Mouse (Mus musculus): ENCODE measurements around the gene Tmem44. TPM values are rescaled to one million over a fixed set of nuclear protein-coding genes. Genes with fewer than 3 reads are reported as not detected.

Tmem44 gene
- total and polyA plus RNA-seq, 2 experiments from 2014 or later, result 66.6 to 107 TPM

DNA sequence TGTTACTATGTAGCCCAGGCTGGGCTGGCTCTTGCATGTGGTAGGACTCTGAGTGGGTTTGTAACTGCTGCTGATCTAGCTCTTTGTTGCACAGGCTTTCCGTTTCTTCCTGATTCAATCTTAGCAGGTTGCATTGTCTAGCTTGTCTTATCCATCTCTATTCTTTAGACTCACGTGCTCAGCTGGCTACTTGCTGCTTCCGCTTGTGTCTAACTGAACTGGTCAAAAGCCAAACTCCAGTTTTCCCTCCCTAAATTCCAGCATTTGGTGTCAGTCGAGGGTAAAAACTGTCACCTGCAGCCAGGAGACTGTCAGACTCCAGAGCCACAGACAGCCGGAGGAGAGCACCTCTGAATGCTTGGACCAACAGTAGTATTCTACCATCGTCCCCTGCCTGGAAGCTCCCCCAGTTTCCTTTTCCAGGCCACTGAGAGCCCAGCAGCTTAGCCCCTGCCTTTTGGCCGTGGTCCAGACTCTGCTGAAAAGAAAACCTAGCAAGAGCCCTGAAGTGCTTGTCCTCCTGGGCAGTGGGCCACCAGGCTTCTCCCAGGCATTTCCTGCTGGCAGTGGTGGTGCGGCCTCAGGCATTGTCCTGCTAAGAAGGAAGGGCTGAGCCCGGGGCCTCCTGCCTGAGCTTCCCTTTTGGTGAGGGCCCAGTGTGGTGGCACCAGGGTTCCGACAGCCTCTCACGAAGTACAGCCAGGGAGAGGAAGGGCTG, 2.1 kb upstream of the Tmem44 start:
- peak; percentile 83 for DNase-seq
- peaks cover 14% of the 10 kb centered on the region for H3K4me1 ChIP-seq (ENCODE audit: insufficient read depth)
- no peak for TF ChIP-seq CTCF (IDR thresholded peaks at IDR 0.05; ENCODE audit: low read depth)
- H3K27ac ChIP-seq (ENCODE audit: low read depth, low read length), result peak overlapping the region; percentile 52
- no peak overlapping the region for H3K4me3 ChIP-seq (ENCODE audit: low read depth, low read length)
- H3K9ac ChIP-seq, result no peak overlapping the region
- H3K36me3 ChIP-seq (ENCODE audit: insufficient read depth), result 0 out of 2 replicates have a peak, but pooled peaks cover 2% of the 10 kb centered on the region
- H3K27me3 ChIP-seq (ENCODE audit: insufficient read depth, low read length), result no peaks in the 10 kb centered on the region
- H3K4me2 ChIP-seq (ENCODE audit: low read depth), result no peak overlapping the region
- peaks cover 14% of the 10 kb centered on the region; the same call in 1 of the 2 replicates for H3K9me3 ChIP-seq (ENCODE audit: low read length)
- 18% methylated on average over 11 of the region's 11 CpGs for WGBS
- ATAC-seq, result peak; percentile 32

DNA sequence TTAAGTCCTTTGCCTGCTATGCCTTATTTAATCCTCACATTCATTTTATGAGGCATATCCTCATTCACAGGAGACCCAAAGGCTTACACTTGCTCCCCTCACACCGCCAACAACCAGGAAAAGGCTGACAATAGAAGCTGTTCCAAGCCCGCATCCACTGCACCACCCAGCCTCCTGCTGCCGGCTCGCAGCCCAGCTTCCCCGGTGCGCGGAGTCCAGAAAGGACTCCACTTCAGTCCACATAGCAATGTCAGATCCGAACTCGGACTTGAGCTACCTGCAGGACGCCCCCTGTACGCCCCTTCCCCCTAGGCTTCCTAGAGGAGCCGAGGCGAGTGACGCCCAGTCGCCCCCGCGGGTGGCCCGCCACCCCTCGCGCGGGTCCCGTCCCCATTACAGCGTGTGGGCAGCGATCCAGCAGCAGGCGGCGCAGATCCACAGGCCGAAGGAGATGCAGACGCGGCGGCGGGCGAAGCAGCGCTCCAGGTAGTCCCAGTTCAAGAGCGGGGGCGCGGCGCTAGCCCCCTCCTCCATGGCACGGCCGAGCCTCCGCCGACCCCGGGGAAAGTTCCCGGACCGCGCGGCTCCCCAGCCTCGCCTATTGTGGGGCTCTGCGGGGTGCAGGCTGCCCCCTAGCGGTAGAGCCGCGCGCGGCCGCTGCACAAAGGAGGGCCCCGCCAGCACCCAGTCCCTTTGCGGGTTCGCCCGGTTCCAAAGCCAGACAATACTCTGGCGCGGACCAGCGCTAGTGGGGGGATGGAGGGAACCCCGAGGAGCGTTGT, 485 bp downstream of the Tmem44 start:
- Histone ChIP-seq H3K27ac (ENCODE audit: low read depth, low read length) (peak overlapping the region; percentile 91), H3K36me3 (ENCODE audit: insufficient read depth) (peaks cover 18% of the 10 kb centered on the region), H3K9me3 (ENCODE audit: low read length) (peaks cover 5% of the 10 kb centered on the region; the same call in 1 of the 2 replicates), H3K4me2 (ENCODE audit: low read depth) (peak overlapping the region; percentile 70), H3K4me1 (ENCODE audit: insufficient read depth) (peaks cover 14% of the 10 kb centered on the region), H3K27me3 (ENCODE audit: insufficient read depth, low read length) (no peaks in the 10 kb centered on the region), H3K4me3 (ENCODE audit: low read depth, low read length) (peak overlapping the region; percentile 83), H3K9ac (peak overlapping the region; percentile 99)
- peak; percentile 97 for TF ChIP-seq CTCF (IDR thresholded peaks at IDR 0.05; ENCODE audit: low read depth)
- under 1% methylated on average over 63 of the region's 63 CpGs for WGBS
- peak; percentile 92 for DNase-seq
- ATAC-seq, result peak; percentile 95

DNA sequence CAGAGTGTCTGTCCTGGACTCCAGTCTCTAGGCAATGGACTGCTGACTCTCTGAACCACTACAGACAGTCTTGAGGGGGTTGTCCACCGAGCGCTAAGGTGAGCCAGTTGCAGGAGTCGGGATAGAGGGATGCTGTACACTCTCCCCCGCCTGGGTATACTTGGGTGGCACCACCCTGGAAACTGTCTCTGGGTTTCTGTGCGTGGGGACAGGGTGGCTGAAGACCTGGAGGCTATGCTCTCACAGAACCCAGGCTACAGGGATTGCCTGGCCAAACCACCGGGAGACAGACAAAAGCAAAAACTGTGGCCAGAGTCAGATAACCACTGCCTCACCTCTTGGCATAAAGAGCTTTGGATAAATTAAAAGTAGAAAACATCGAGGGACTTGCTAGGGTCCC, 1.1 kb downstream of the Tmem44 start:
- H3K4me2 ChIP-seq (ENCODE audit: low read depth), result peak overlapping the region; percentile 70
- no peak for ATAC-seq
- DNase-seq, result no peak
- TF ChIP-seq CTCF (IDR thresholded peaks at IDR 0.05; ENCODE audit: low read depth), result no peak
- H3K9ac ChIP-seq, result peak overlapping the region; percentile 99
- H3K36me3 ChIP-seq (ENCODE audit: insufficient read depth), result peaks cover 24% of the 10 kb centered on the region
- H3K4me3 ChIP-seq (ENCODE audit: low read depth, low read length), result peak overlapping the region; percentile 83
- H3K9me3 ChIP-seq (ENCODE audit: low read length), result no peaks in the 10 kb centered on the region
- H3K27ac ChIP-seq (ENCODE audit: low read depth, low read length), result peak overlapping the region; percentile 91; the same call in 1 of the 2 replicates
- H3K4me1 ChIP-seq (ENCODE audit: insufficient read depth), result peaks cover 14% of the 10 kb centered on the region
- H3K27me3 ChIP-seq (ENCODE audit: insufficient read depth, low read length), result no peaks in the 10 kb centered on the region
- 81% methylated on average over 7 of the region's 7 CpGs for WGBS

DNA sequence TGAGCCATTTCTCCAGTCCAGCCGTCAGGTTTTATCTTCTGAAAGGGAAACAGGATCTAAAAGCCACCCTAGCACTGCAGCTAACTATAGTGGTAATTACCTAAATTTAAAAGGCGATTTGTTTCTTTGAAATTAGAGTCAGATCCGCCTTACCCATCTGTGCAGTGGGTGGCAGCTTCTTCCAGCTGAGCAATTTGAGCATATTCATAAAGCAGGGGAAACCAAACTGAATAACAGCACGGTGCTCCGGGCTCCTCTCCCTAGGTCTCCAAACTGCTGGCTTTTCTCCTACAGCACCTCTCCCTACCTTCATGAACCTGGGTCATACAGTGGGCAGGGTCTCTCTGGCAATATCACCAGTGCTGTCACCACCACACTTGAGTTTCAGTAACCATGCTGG, 2.4 kb downstream of the Tmem44 start:
- peaks cover 14% of the 10 kb centered on the region for H3K4me1 ChIP-seq (ENCODE audit: insufficient read depth)
- WGBS, result 67% methylated on average over 5 of the region's 5 CpGs
- H3K36me3 ChIP-seq (ENCODE audit: insufficient read depth), result peaks cover 29% of the 10 kb centered on the region
- peak overlapping the region; percentile 83 for H3K4me3 ChIP-seq (ENCODE audit: low read depth, low read length)
- H3K4me2 ChIP-seq (ENCODE audit: low read depth), result peak overlapping the region; percentile 70
- H3K27me3 ChIP-seq (ENCODE audit: insufficient read depth, low read length), result no peaks in the 10 kb centered on the region
- no peak for DNase-seq
- ATAC-seq, result no peak
- no peaks in the 10 kb centered on the region for H3K9me3 ChIP-seq (ENCODE audit: low read length)
- H3K9ac ChIP-seq, result peak overlapping the region; percentile 99
- TF ChIP-seq CTCF (IDR thresholded peaks at IDR 0.05; ENCODE audit: low read depth), result no peak
- no peak overlapping the region for H3K27ac ChIP-seq (ENCODE audit: low read depth, low read length)

DNA sequence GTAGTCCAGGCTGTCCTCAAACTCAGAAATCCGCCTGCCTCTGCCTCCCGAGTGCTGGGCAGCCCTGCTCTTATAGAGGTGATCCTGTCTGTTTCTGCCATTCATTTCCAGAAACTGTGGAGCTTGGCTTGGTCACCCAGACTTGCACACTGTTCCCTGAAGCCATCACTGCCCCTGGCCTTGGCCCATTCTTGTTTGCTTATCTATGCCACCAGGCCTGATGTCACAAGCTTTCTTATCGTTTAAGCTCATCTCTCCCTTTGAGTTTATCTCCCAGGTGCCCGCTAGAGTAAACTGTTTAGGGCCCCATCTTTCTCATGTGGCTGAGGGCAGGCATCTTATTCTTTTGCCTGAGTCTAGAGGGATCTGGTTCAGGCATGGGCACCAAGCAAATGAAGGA, 5.9 kb downstream of the Tmem44 start:
- no peaks in the 10 kb centered on the region for H3K9me3 ChIP-seq (ENCODE audit: low read length)
- peaks cover 14% of the 10 kb centered on the region for H3K4me1 ChIP-seq (ENCODE audit: insufficient read depth)
- H3K36me3 ChIP-seq (ENCODE audit: insufficient read depth), result peaks cover 52% of the 10 kb centered on the region
- no peak for TF ChIP-seq CTCF (IDR thresholded peaks at IDR 0.05; ENCODE audit: low read depth)
- no peak overlapping the region for H3K4me3 ChIP-seq (ENCODE audit: low read depth, low read length)
- no peak overlapping the region for H3K27ac ChIP-seq (ENCODE audit: low read depth, low read length)
- no peak for DNase-seq
- no peak for ATAC-seq
- H3K9ac ChIP-seq, result no peak overlapping the region
- no peak overlapping the region for H3K4me2 ChIP-seq (ENCODE audit: low read depth)
- 88% methylated on average over 4 of the region's 4 CpGs for WGBS
- H3K27me3 ChIP-seq (ENCODE audit: insufficient read depth, low read length), result no peaks in the 10 kb centered on the region

DNA sequence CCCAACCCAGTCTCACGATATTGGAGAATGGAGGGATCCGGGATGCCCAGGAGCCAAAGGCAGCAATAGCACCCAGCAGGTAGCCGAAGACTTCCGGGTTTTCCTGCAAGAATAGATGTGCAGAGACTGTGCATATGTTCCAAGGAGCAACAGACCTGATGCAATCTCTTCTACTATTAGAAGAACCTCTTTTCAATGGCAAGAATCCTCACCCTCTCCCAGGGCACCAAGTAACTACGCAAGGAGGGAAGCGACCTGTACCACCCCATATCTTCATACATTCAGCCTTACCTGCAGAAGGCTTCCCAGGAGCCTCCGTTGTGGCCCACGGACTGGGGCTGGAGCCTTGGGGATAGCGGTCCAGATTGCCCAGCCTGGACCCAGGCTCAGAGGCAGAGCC, 7.3 kb downstream of the Tmem44 start:
- Histone ChIP-seq H3K4me3 (ENCODE audit: low read depth, low read length) (no peak overlapping the region), H3K9ac (no peak overlapping the region), H3K36me3 (ENCODE audit: insufficient read depth) (peaks cover 55% of the 10 kb centered on the region), H3K4me1 (ENCODE audit: insufficient read depth) (peaks cover 4% of the 10 kb centered on the region), H3K27me3 (ENCODE audit: insufficient read depth, low read length) (no peaks in the 10 kb centered on the region), H3K9me3 (ENCODE audit: low read length) (no peaks in the 10 kb centered on the region), H3K27ac (ENCODE audit: low read depth, low read length) (no peak overlapping the region), H3K4me2 (ENCODE audit: low read depth) (no peak overlapping the region)
- TF ChIP-seq CTCF (IDR thresholded peaks at IDR 0.05; ENCODE audit: low read depth), result no peak
- no peak for DNase-seq
- ATAC-seq, result no peak
- 91% methylated on average over 9 of the region's 9 CpGs for WGBS

DNA sequence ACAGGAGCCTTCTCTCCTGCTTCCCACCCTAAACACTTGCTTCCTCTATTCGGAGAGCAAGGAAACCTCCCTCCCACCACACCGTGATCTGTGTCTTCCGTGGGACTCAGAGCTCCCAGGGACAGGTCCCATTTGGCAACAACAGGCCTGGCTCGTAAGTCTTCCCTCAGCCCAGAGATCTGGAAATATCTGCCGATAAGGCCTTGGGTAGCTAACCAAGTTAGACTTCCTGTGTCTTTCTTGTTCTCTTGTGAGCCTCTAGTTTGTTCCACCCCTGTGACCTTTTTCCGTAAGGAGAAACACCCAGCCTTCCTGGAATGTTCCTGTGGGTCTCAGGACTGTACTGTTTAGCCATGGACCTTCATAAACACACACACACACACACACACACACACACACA, 7.8 kb downstream of the Tmem44 start:
- Histone ChIP-seq H3K4me3 (ENCODE audit: low read depth, low read length) (no peak overlapping the region), H3K27me3 (ENCODE audit: insufficient read depth, low read length) (no peaks in the 10 kb centered on the region), H3K9ac (no peak overlapping the region), H3K4me1 (ENCODE audit: insufficient read depth) (no peaks in the 10 kb centered on the region), H3K27ac (ENCODE audit: low read depth, low read length) (no peak overlapping the region), H3K36me3 (ENCODE audit: insufficient read depth) (peaks cover 55% of the 10 kb centered on the region), H3K9me3 (ENCODE audit: low read length) (no peaks in the 10 kb centered on the region), H3K4me2 (ENCODE audit: low read depth) (no peak overlapping the region)
- no peak for TF ChIP-seq CTCF (IDR thresholded peaks at IDR 0.05; ENCODE audit: low read depth)
- WGBS, result 86% methylated on average over 6 of the region's 6 CpGs
- DNase-seq (no peak), ATAC-seq (no peak)
